Mouse (Mus musculus): ENCODE measurements around the gene Foxn3.

The Foxn3 gene

GRCm38 (mm10) chr12:99332144-99332807 is 231.1 kb downstream of the Foxn3 start:
- no peak for DNase-seq (ENCODE audit: low spot score in 2 of 2)

- no peak for DNase-seq (ENCODE audit: low spot score in 2 of 2)
Observed at GRCm38 (mm10) chr12:99331341-99331947, 231.9 kb downstream of the Foxn3 start.

GRCm38 (mm10) chr12:99330822-99331285 is 232.5 kb downstream of the Foxn3 start:
- no peak for DNase-seq (ENCODE audit: low spot score in 2 of 2)

- DNase-seq (ENCODE audit: low spot score in 2 of 2) = no peak
Observed at GRCm38 (mm10) chr12:99329301-99330257, 233.8 kb downstream of the Foxn3 start.

GRCm38 (mm10) chr12:99326157-99326556 is 237.2 kb downstream of the Foxn3 start:
- no peak for DNase-seq (ENCODE audit: low spot score in 2 of 2)

GRCm38 (mm10) chr12:99321633-99322431 is 241.6 kb downstream of the Foxn3 start:
- no peak for DNase-seq (ENCODE audit: low spot score in 2 of 2)

GRCm38 (mm10) chr12:99320966-99321496 is 242.4 kb downstream of the Foxn3 start:
- no peak for DNase-seq (ENCODE audit: low spot score in 2 of 2)

- no peak for DNase-seq (ENCODE audit: low spot score in 2 of 2)
Observed at GRCm38 (mm10) chr12:99319896-99320295, 243.5 kb downstream of the Foxn3 start.

- no peak for DNase-seq (ENCODE audit: low spot score in 2 of 2)
Observed at GRCm38 (mm10) chr12:99319171-99319570, 244.2 kb downstream of the Foxn3 start.

- DNase-seq (ENCODE audit: low spot score in 2 of 2) = no peak
Observed at GRCm38 (mm10) chr12:99315931-99316330, 247.5 kb downstream of the Foxn3 start.

- no peak for DNase-seq (ENCODE audit: low spot score in 2 of 2)
Observed at GRCm38 (mm10) chr12:99314817-99315216, 248.6 kb downstream of the Foxn3 start.

- no peak for DNase-seq (ENCODE audit: low spot score in 2 of 2)
Observed at GRCm38 (mm10) chr12:99311303-99311702, 252.1 kb downstream of the Foxn3 start.

GRCm38 (mm10) chr12:99309937-99310336 is 253.4 kb downstream of the Foxn3 start:
- DNase-seq (ENCODE audit: low spot score in 2 of 2) = no peak

- DNase-seq (ENCODE audit: low spot score in 2 of 2) = no peak
Observed at GRCm38 (mm10) chr12:99308541-99309089, 254.8 kb downstream of the Foxn3 start.

- no peak for DNase-seq (ENCODE audit: low spot score in 2 of 2)
Observed at GRCm38 (mm10) chr12:99306536-99307204, 256.7 kb downstream of the Foxn3 start.

GRCm38 (mm10) chr12:99305784-99306535 is 257.4 kb downstream of the Foxn3 start:
- DNase-seq (ENCODE audit: low spot score in 2 of 2) = no peak

GRCm38 (mm10) chr12:99305324-99305723 is 258.1 kb downstream of the Foxn3 start:
- no peak for DNase-seq (ENCODE audit: low spot score in 2 of 2)

- no peak for DNase-seq (ENCODE audit: low spot score in 2 of 2)
Observed at GRCm38 (mm10) chr12:99304056-99304455, 259.3 kb downstream of the Foxn3 start.

GRCm38 (mm10) chr12:99303581-99303980 is 259.8 kb downstream of the Foxn3 start:
- DNase-seq (ENCODE audit: low spot score in 2 of 2) = no peak

- no peak for DNase-seq (ENCODE audit: low spot score in 2 of 2)
Observed at GRCm38 (mm10) chr12:99299900-99300299, 263.5 kb downstream of the Foxn3 start.
